Mouse (Mus musculus): ENCODE data around the gene Rhebl1. TPM values are rescaled to one million over a fixed set of nuclear protein-coding genes. Genes with fewer than 3 reads are reported as not detected.

The Rhebl1 gene
- total and polyA plus RNA-seq, 3 experiments = 10.1 to 16.6 TPM; not detected in 1

DNA sequence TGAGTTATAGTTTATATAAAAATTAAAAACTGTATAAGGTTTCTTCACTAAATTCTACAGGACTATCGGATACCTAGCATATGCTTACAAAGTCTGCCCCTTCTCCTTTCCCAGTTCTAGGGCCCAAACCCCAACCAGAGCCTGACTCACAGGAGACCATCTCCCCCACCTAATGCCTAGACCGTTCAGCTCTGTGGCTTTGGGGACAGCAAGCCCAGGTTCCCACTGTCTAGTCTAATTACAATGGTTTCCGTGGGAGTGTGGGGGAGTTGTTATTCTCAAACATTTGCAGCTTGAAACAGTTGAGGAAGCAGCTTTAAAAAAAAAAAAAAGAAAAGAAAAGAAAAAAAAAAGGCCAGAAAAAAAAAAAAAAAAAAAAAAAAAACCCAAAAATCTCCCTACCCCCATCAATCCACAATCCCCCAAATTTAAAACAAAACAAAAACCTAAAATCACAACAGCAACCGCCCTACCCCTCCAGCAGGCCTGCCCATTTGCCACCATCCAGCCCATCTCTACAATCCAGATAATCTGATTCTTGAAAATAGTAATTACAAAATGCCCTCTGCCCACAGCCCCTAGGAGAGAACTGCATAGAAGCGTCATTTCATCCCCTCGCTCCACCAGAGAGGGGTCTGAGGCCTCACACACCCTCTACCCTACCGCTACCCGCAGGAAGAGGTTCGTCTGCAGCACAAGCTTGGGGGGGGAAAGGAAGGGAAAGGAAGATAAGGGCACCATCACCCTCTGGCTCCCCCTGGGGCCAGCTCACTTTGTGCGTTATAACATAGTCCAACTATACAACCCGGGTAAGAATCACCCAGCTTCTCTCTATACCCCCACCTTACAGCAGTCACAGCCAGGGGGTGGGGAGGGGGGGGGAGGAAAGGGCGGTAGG is 61.9 kb downstream of the Rhebl1 start (continued):
- no peak for TF ChIP-seq BHLHE40 (IDR thresholded peaks at IDR 0.05; ENCODE audit: borderline replicate concordance, low read depth, low read length)
- TF ChIP-seq CTCF (IDR thresholded peaks at IDR 0.05 in 2 of 3, conservative IDR thresholded peaks at IDR 0.05 in 1 of 3; ENCODE audit: control insufficient read depth in 1 of 3, insufficient read depth in 1 of 3, low read depth in 2 of 3, low read length in 3 of 3, poor library complexity in 1 of 3, severe bottlenecking in 1 of 3) = peak; percentile 56 to 77 (median 62)
- TF ChIP-seq SMC3 (IDR thresholded peaks at IDR 0.05; ENCODE audit: low read depth, low read length) = peak; percentile 40; the same call in 1 of the 2 replicates
- peak; percentile 56 to 57; a peak in 3 of 4 replicates for TF ChIP-seq EP300 (IDR thresholded peaks at IDR 0.05; ENCODE audit: low read depth in 1 of 2, low read length in 2 of 2)
- TF ChIP-seq ZMIZ1 (IDR thresholded peaks at IDR 0.05; ENCODE audit: low read depth, low read length) = no peak

- Histone ChIP-seq H3K27ac (ENCODE audit: control insufficient read depth, low read depth, low read length) (peak overlapping the region; percentile 97), H3K27me3 (ENCODE audit: control insufficient read depth in 1 of 2, insufficient read depth in 2 of 2, low read length in 2 of 2) (no peaks in the 10 kb centered on the region), H3K4me1 (ENCODE audit: control insufficient read depth in 1 of 2, insufficient read depth in 2 of 2, low read length in 2 of 2) (peaks cover 15 to 26% of the 10 kb centered on the region in 2 experiments), H3K79me2 (ENCODE audit: control insufficient read depth, insufficient read depth, low read length, poor library complexity) (peaks cover 27% of the 10 kb centered on the region), H3K4me3 (ENCODE audit: control insufficient read depth in 1 of 2, insufficient read depth in 1 of 2, low read depth in 2 of 2, low read length in 2 of 2) (peak overlapping the region; percentile 41 to 44), H3K9ac (ENCODE audit: control insufficient read depth, low read depth, low read length, poor library complexity, severe bottlenecking) (peak overlapping the region; percentile 75), H3K36me3 (ENCODE audit: control insufficient read depth in 1 of 2, insufficient read depth in 2 of 2, low read length in 2 of 2) (peaks cover 0 to 25% of the 10 kb centered on the region in 2 experiments; a peak in 3 of 4 replicates), H3K9me3 (replicated peaks; ENCODE audit: insufficient read depth, low read length) (no peaks in the 10 kb centered on the region)
- 0 out of 2 replicates have a peak, but pooled peaks have one; percentile 3 for TF ChIP-seq TCF12 (IDR thresholded peaks at IDR 0.05; ENCODE audit: low read depth, low read length)
- no peak for TF ChIP-seq ZC3H11A (IDR thresholded peaks at IDR 0.05; ENCODE audit: low read depth, low read length)
- no peak for TF ChIP-seq KAT2A (conservative IDR thresholded peaks at IDR 0.05; ENCODE audit: low read depth, low read length)
- TF ChIP-seq POLR2AphosphoS2 (IDR thresholded peaks at IDR 0.05; ENCODE audit: low read length) = peak; percentile 2; the same call in 1 of the 2 replicates
- TF ChIP-seq RCOR1 (IDR thresholded peaks at IDR 0.05; ENCODE audit: low read depth, low read length) = no peak
- TF ChIP-seq NRF1 (IDR thresholded peaks at IDR 0.05; ENCODE audit: insufficient read depth, low read depth, low read length, poor library complexity, severe bottlenecking) = no peak
- TF ChIP-seq SIN3A (IDR thresholded peaks at IDR 0.05; ENCODE audit: low read length) = peak; percentile 70
- no peak for TF ChIP-seq BHLHE40 (IDR thresholded peaks at IDR 0.05; ENCODE audit: borderline replicate concordance, low read depth, low read length)
- peak; percentile 4; the same call in 1 of the 2 replicates for TF ChIP-seq MAZ (IDR thresholded peaks at IDR 0.05; ENCODE audit: low read depth, low read length)
- peak; percentile 78 for TF ChIP-seq MXI1 (IDR thresholded peaks at IDR 0.05; ENCODE audit: low read depth, low read length)
- TF ChIP-seq CHD1 (IDR thresholded peaks at IDR 0.05; ENCODE audit: low read depth, low read length) = 0 out of 2 replicates have a peak, but pooled peaks have one; percentile 26
- TF ChIP-seq UBTF (IDR thresholded peaks at IDR 0.05; ENCODE audit: borderline replicate concordance, insufficient read depth, low read depth, low read length) = 0 out of 2 replicates have a peak, but pooled peaks have one; percentile 43
- no peak for TF ChIP-seq ETS1 (IDR thresholded peaks at IDR 0.05; ENCODE audit: low read depth, low read length)
- no peak for DNase-seq (ENCODE audit: low read depth, low spot score)
Measured at GRCm38 (mm10) chr15:98831684-98832035, 62.7 kb downstream of the Rhebl1 start.
